Mouse (Mus musculus) heart, adult 18-20 months (tissue): Measurements from ENCODE around the gene Osbpl10. TPM values are rescaled to one million over a fixed set of nuclear protein-coding genes. Genes with fewer than 3 reads are reported as not detected.
A peak's percentile ranks its signal among the peaks of the same experiment; 100 is the strongest.

Experiments used
- DNase-seq, 2 experiments: peaks; one replicate each; pipeline ENCODE4 v3.0.0; 2021 to 2022; ENCODE audit warnings: mixed read lengths in 1 of 2
- total RNA-seq, 2 experiments: library from RNA; stranded (reverse); gene quantifications; 2 replicates each; pipeline ENCODE4 v1.2.3; 2021

The Osbpl10 gene
- total RNA-seq, 2 experiments from 2014 or later = 2.7 to 3.4 TPM

- DNase-seq = no peak
Observed at GRCm38 (mm10) chr9:115220466-115220865, 242.1 kb downstream of the Osbpl10 start.

- no peak for DNase-seq
Observed at GRCm38 (mm10) chr9:115221265-115221664, 242.9 kb downstream of the Osbpl10 start.

- no peak for DNase-seq
Observed at GRCm38 (mm10) chr9:115224744-115225354, 246.5 kb downstream of the Osbpl10 start.

DNA sequence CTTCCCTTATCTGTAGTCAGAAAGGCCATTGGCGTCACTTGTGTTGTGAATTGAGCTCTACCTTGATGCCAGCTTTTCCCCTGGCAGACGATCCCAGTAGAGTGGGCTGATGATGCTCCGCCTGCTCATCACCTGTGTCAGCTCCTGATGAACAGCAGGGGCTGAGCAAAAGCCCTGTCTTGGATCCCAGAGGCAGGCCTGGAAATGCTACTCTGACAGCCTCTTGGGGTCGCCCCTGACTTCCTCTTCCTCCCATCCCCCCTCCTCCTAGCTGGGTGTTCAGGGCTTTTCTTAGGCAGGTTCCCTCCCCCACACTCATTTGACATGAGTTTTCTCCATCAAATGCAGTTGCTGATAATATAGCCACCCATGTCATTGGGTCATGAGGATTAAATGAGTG, 250.8 kb downstream of the Osbpl10 start:
- DNase-seq = no peak

- no peak for DNase-seq
Observed at GRCm38 (mm10) chr9:115229676-115230075, 251.3 kb downstream of the Osbpl10 start.

DNA sequence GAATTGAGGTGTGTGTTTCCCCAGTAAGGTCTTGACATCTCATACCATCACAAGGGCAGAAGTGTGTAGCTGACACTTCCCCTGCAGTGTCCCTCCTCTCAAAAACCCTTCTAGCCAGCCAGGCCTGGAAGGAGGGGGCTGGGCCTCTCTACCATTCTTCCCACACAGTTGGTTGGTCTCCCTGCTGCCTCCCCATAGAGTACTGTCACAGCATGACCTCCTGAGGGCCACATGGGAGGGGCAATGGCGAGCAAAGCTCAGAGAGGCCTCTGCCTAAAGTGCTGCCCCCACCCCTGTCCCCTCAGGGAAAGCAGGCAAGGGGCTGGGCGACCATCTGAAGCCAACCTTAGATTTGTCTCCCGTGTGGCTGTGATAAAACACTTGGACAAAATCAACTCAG, 251.8 kb downstream of the Osbpl10 start:
- no peak for DNase-seq

DNA sequence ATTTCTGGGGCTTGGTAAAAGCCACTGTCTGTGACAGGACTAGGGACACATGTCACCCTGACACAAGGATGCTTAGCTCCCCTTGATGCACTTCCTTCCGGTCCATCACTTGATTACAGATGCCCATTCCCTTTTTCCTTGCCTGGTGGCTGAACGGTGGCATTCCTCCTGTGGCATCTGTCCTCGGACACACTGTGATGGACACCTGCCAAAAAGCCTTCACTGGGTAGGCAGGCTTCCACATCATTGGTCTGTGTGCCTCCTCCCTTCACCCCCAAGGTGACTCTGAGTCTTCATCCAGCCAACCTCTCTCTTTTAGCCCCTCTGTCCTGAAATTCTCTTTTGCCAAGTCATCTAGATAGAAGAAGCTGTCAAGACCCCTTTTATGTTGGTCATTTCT, 253.1 kb downstream of the Osbpl10 start:
- DNase-seq = no peak

- DNase-seq = no peak
Observed at GRCm38 (mm10) chr9:115233721-115234120, 255.4 kb downstream of the Osbpl10 start.

GRCm38 (mm10) chr9:115234561-115234960, 256.2 kb downstream of the Osbpl10 start:
- DNase-seq = no peak

- peak; percentile 54 to 58 for DNase-seq
Observed at GRCm38 (mm10) chr9:115236352-115236841, 258.0 kb downstream of the Osbpl10 start.

- no peak for DNase-seq
Observed at GRCm38 (mm10) chr9:115237943-115238342, 259.6 kb downstream of the Osbpl10 start.

DNA sequence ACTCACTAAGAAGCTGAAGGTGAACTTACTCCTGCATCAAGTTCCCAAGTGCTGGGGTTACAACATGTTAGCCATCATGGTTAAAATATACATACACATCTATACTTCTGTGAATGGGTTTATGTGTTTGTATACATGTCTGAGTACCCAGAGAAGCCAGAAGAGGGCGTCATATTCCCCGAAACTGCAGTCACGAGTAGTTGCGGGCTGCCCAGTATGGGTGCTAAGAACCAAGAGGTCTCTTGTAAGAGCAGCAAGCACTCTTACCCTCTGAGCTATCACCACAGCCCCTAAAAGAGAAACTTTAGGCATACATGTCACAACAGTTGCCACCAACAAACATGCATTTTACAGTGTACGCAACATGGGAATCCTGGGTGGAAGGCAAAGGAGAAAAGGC, 261.5 kb downstream of the Osbpl10 start:
- no peak for DNase-seq

DNA sequence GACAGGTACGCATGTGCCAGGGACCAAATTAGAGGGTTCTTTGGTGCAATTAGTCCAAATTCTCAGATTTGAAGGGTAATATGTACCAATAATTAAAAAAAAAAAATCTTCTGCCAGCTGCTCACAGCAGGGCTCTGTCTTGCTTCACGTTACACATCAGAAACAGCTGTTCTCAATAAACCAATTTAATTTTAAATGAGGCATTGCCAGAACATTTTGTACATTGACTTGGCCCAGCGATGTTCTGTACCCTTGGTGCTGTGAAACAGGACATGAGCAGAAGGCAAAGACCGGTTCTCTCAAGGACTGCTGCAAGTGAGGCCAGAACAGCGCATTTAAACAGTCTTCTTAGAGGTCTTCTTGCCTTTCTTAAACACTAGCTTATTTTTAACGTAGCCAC, 265.3 kb downstream of the Osbpl10 start:
- DNase-seq = peak in 1 of 2 experiments; percentile 15

GRCm38 (mm10) chr9:115245092-115245491, 266.7 kb downstream of the Osbpl10 start:
- no peak for DNase-seq

GRCm38 (mm10) chr9:115249145-115249544, 270.8 kb downstream of the Osbpl10 start:
- no peak for DNase-seq

- no peak for DNase-seq
Observed at GRCm38 (mm10) chr9:115257733-115258286, 279.4 kb downstream of the Osbpl10 start.

- no peak for DNase-seq
Observed at GRCm38 (mm10) chr9:115259866-115260265, 281.5 kb downstream of the Osbpl10 start.

GRCm38 (mm10) chr9:115260464-115260863, 282.1 kb downstream of the Osbpl10 start:
- no peak for DNase-seq

GRCm38 (mm10) chr9:115261456-115261855, 283.1 kb downstream of the Osbpl10 start:
- peak in 1 of 2 experiments; percentile 28 for DNase-seq

DNA sequence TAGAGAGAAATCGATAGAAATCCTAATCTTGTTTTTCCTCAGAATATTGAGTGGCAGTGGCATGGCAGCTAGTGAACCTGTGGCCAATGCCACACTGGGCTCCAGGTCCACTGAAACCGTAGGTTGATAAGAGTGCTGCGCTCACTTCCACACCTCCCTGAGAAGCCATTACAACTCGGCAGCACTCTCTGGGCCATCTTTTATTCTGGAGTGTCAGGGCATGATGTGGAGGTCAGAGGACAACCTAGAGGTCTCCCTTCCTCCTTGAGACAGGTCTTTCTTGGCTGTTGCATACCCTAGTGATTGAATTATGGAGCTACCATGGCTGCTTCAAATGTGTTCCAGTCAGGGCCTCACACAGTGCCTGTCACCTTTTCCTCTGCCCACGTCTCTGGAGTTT, 283.5 kb downstream of the Osbpl10 start:
- no peak for DNase-seq

DNA sequence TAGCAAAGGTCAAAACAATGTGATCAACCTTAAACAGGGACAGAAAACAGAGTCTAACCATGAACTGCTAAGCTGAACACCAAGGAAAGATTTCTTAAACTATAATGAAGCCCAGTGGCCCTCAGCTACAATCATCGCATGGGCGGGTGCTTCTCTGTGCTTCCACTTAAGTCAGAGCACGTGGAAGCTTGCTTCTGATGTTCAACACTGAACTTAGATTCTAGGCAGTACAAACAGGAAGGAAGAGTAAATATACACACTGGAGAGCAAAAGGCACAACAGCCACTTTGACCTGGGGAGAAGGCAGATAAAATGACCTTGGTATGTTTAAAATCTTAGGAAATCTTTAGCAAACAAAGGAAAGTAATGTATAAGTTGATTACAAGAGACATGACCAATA, 293.2 kb downstream of the Osbpl10 start:
- no peak for DNase-seq

- peak in 1 of 2 experiments; percentile 38 for DNase-seq
Observed at GRCm38 (mm10) chr9:115272451-115272850, 294.1 kb downstream of the Osbpl10 start.

DNA sequence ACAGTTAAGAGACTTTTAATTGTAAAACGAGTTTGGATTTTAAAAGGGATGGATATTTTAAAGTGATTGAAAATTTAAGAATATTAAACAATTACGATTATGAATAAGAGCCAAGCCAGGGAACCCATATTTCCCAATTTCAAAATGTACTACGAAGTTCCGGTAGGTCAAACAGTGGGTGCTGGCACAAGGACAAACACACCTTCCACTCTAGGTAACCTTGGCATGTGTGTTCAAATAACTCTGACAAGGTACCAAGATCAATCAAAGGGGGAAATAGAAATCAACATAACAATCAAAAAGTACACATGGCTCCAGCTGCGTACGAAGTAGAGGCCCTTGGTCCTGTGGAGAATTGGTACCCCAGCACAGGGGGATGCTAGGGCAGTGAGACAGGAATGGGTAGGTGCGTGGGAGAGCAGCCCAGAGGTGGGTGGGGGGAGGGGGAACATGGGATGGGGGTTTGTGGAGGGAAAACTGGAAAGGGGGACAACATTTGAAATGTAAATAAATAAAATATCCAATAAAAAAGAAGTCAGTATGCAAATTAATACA, 294.8 kb downstream of the Osbpl10 start:
- DNase-seq = no peak

GRCm38 (mm10) chr9:115274806-115275205, 296.4 kb downstream of the Osbpl10 start:
- no peak for DNase-seq
